Mouse (Mus musculus): Measurements from ENCODE around the gene Olfr1045. TPM values are rescaled to one million over a fixed set of nuclear protein-coding genes. Genes with fewer than 3 reads are reported as not detected.
"Not testable (repeated sequence)": the region's sequence is repeated elsewhere in the genome, so short reads cannot be mapped to it uniquely, and the experiment has no call there.

The Olfr1045 gene
- not detected in 2 replicates for polyA plus RNA-seq (2015; fragmentation: Nextera tagmentation; extraction: Ambion mirVana)

- no peaks in the 10 kb centered on the region for H3K9me3 ChIP-seq
- no peak within 1 kb of the TSS for H3K27ac ChIP-seq (replicated peaks)
- no peak within 1 kb of the TSS for H3K9ac ChIP-seq
- no peak within 1 kb of the TSS for H3K4me3 ChIP-seq
- no peak within 1 kb of the TSS for H3K4me2 ChIP-seq
- no peaks in the 10 kb centered on the region for H3K4me1 ChIP-seq
- no peaks in the 10 kb centered on the region for H3K27me3 ChIP-seq (replicated peaks)
- H3K36me3 ChIP-seq: no peaks in the 10 kb centered on the region
- no peak for ATAC-seq (ENCODE audit: extremely low read depth, insufficient number of reproducible peaks, low FRiP score, low TSS enrichment)
Observed at GRCm38 (mm10) chr2:86202909-86203308, at the start of gene Olfr1045. TSS of gene Olfr1045 (minus strand) at chr2:86203009.

DNA sequence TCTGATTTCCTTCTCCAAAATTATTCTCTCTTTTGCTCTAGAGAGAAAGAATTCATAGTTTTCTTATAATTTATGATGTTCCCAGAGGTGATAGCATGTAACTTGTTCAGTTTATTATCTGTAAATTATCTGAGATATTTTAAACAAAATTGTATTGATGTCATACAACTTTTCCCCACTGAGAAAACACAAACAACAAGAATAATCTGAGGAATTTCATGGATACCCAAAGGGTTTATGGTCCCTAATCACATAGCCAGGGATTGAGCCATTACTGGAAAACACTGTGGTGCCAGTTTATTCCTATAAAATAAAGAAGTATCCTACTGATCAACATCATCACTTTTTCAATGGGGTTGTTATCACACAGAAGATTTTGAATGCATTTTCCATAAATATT lies 37.4 kb upstream of the Olfr1045 start, which contains the start of gene Olfr1048:
Gene Olfr1048 (minus strand): TSS at position 101 of the 400 bp plus-strand sequence.
- H3K4me2 ChIP-seq: no peak within 1 kb of the TSS
- H3K27ac ChIP-seq (replicated peaks): no peak within 1 kb of the TSS
- ATAC-seq (ENCODE audit: extremely low read depth, insufficient number of reproducible peaks, low FRiP score, low TSS enrichment): no peak
- no peaks in the 10 kb centered on the region for H3K27me3 ChIP-seq (replicated peaks)
- H3K36me3 ChIP-seq: no peaks in the 10 kb centered on the region
- H3K9me3 ChIP-seq: no peaks in the 10 kb centered on the region; the same call in 1 of the 2 replicates
- H3K4me3 ChIP-seq: no peak within 1 kb of the TSS
- H3K4me1 ChIP-seq: no peaks in the 10 kb centered on the region
- no peak within 1 kb of the TSS for H3K9ac ChIP-seq

DNA sequence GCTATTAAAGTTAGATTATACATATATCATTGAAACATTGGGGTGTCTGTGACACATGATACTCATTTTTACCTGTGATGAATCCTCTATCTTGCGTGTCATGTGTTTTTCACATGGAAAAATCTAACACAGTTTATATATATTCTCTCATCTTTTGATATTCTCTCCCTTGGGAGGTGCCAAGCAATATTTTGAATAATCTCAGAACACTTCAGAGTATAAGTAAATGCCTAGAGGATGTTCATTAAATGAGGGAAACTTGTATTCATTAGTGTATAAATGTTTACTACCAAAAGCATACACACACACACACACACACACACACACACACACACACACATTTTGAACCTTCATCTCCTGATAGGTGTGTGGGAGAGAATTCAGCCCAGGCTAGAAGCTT lies 28.5 kb upstream of the Olfr1045 start, which contains the start of gene Olfr1047:
Gene Olfr1047 (minus strand): TSS at position 101 of the 400 bp plus-strand sequence.
- 69% methylated on average over 1 of the region's 1 CpGs for WGBS
- no peak within 1 kb of the TSS for H3K27ac ChIP-seq (replicated peaks)
- no peak within 1 kb of the TSS for H3K4me3 ChIP-seq

GRCm38 (mm10) chr2:86219214-86219613 lies 16.4 kb upstream of the Olfr1045 start, which contains the start of gene Olfr1046:
TSS of gene Olfr1046 (minus strand) at chr2:86219314.
- H3K4me1 ChIP-seq: no peaks in the 10 kb centered on the region
- 51% methylated on average over 2 of the region's 2 CpGs for WGBS
- H3K36me3 ChIP-seq: no peaks in the 10 kb centered on the region
- H3K9ac ChIP-seq: no peak within 1 kb of the TSS
- H3K4me2 ChIP-seq: no peak within 1 kb of the TSS
- H3K27ac ChIP-seq (replicated peaks): no peak within 1 kb of the TSS
- ATAC-seq (ENCODE audit: extremely low read depth, insufficient number of reproducible peaks, low FRiP score, low TSS enrichment): no peak
- no peak within 1 kb of the TSS for H3K4me3 ChIP-seq
- H3K9me3 ChIP-seq: no peaks in the 10 kb centered on the region
- H3K27me3 ChIP-seq (replicated peaks): no peaks in the 10 kb centered on the region

More for the DNA sequence above, 28.5 kb upstream of the Olfr1045 start, which contains the start of gene Olfr1047:
- no peak within 1 kb of the TSS for H3K9ac ChIP-seq
- H3K9me3 ChIP-seq: no peaks in the 10 kb centered on the region
- no peak within 1 kb of the TSS for H3K4me2 ChIP-seq
- no peaks in the 10 kb centered on the region for H3K27me3 ChIP-seq (replicated peaks)
- H3K4me1 ChIP-seq: no peaks in the 10 kb centered on the region
- ATAC-seq (ENCODE audit: extremely low read depth, insufficient number of reproducible peaks, low FRiP score, low TSS enrichment): no peak
- no peaks in the 10 kb centered on the region for H3K36me3 ChIP-seq

DNA sequence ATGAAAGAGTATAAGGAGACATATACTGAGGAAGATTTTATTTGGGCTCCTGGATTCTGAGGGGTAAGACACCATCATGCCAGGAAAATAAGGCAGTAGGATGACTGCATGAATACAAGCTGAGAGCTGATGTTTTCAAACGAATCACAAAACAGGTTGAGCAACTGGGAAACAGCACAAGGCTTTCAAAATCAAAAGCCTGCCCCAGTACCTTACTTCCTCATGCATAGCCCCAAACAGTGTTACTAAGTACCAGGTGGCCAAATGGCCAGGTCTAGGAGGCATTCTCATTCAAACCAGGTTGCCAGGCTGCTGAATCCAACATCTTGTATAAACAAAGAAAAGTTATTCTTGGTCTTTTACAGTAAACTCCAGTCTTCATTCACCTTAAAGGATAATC lies 6.9 kb downstream of the Olfr1045 start:
- no peak overlapping the region for H3K4me2 ChIP-seq
- no peaks in the 10 kb centered on the region for H3K4me1 ChIP-seq
- peaks cover 6% of the 10 kb centered on the region for H3K9me3 ChIP-seq
- H3K36me3 ChIP-seq: no peaks in the 10 kb centered on the region
- H3K9ac ChIP-seq: no peak overlapping the region
- ATAC-seq (ENCODE audit: extremely low read depth, insufficient number of reproducible peaks, low FRiP score, low TSS enrichment): no peak
- no peak overlapping the region for H3K4me3 ChIP-seq
- H3K27ac ChIP-seq (replicated peaks): no peak overlapping the region
- no peaks in the 10 kb centered on the region for H3K27me3 ChIP-seq (replicated peaks)
- WGBS: 26% methylated on average over 1 of the region's 1 CpGs

DNA sequence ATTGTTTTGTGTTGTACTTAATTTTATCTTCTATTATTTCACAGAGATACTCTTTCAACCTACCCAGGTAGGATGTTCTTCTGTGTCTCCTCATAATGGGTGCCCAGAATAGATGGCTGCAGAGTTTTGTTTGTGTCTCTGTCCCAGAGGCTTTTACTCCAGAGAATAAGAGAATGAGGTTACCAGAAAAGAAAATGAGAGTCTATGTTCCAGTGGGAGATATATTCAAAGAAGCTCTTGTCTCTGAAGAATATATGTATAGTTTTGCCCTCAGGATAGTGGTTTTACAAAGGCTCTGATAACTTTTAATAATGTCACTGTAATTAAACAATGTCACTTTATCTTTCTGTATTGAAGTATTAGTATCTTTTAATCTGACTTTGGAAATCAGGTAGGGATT lies 17.2 kb downstream of the Olfr1045 start, which contains the start of gene Olfr52:
Gene Olfr52 (minus strand): TSS at position 101 of the 400 bp plus-strand sequence.
- H3K4me3 ChIP-seq: no peak within 1 kb of the TSS
- no peak for ATAC-seq (ENCODE audit: extremely low read depth, insufficient number of reproducible peaks, low FRiP score, low TSS enrichment)
- no peaks in the 10 kb centered on the region for H3K36me3 ChIP-seq
- no peaks in the 10 kb centered on the region for H3K4me1 ChIP-seq
- no peak within 1 kb of the TSS for H3K9ac ChIP-seq
- H3K9me3 ChIP-seq: no peaks in the 10 kb centered on the region
- H3K27ac ChIP-seq (replicated peaks): no peak within 1 kb of the TSS
- no peak within 1 kb of the TSS for H3K4me2 ChIP-seq
- H3K27me3 ChIP-seq (replicated peaks): no peaks in the 10 kb centered on the region

DNA sequence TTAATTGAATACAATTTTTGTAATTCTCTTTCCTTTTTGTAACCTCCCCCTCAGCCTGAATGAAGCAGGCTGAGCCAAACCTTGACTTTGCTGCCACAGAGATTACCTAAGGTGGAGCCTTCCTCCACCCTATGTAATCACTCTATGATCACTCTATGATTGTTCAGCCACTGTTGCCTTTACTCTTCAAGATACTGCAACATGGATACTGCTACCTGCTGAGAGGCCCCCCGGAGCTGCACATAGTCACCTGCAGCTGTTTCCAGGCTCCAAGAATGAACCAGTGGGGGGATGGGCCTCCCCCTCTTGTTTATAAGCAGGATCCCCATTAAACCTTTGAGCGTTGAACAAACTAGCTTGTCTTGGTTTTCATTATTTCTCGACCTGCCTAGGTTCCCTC lies 22.9 kb downstream of the Olfr1045 start:
- H3K4me3 ChIP-seq: no peak overlapping the region
- no peaks in the 10 kb centered on the region for H3K9me3 ChIP-seq
- H3K4me1 ChIP-seq: no peaks in the 10 kb centered on the region
- 77% methylated on average over 3 of the region's 3 CpGs for WGBS
- no peak overlapping the region for H3K9ac ChIP-seq
- H3K27me3 ChIP-seq (replicated peaks): no peaks in the 10 kb centered on the region
- H3K36me3 ChIP-seq: no peaks in the 10 kb centered on the region
- H3K27ac ChIP-seq (replicated peaks): no peak overlapping the region
- no peak for ATAC-seq (ENCODE audit: extremely low read depth, insufficient number of reproducible peaks, low FRiP score, low TSS enrichment)
- no peak overlapping the region for H3K4me2 ChIP-seq

DNA sequence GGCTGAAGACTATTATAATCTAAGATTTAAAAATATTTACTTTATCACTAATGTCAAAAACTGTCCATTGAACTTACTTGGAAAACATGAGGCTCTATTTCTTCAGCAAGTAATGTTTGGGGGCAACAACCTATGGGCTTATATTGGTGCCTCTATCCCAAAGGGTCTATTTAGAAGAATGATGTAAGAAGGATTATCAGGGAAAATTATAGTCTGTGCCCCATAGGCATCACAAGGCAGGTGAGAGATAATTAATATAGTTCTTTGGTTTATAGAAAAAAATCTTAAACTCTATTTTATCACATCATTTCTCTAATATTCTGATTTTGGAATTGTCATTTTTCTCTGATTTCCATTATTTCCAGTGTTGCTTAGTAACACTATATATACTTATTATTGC lies 25.1 kb downstream of the Olfr1045 start, which contains the start of gene Olfr1044:
Gene Olfr1044 (minus strand): TSS at position 101 of the 400 bp plus-strand sequence.
- Histone ChIP-seq H3K36me3 (no peaks in the 10 kb centered on the region), H3K4me2 (no peak within 1 kb of the TSS), H3K4me1 (no peaks in the 10 kb centered on the region), H3K9me3 (no peaks in the 10 kb centered on the region), H3K9ac (no peak within 1 kb of the TSS), H3K27me3 (replicated peaks) (no peaks in the 10 kb centered on the region), H3K27ac (replicated peaks) (no peak within 1 kb of the TSS), H3K4me3 (no peak within 1 kb of the TSS)
- ATAC-seq (ENCODE audit: extremely low read depth, insufficient number of reproducible peaks, low FRiP score, low TSS enrichment): no peak

DNA sequence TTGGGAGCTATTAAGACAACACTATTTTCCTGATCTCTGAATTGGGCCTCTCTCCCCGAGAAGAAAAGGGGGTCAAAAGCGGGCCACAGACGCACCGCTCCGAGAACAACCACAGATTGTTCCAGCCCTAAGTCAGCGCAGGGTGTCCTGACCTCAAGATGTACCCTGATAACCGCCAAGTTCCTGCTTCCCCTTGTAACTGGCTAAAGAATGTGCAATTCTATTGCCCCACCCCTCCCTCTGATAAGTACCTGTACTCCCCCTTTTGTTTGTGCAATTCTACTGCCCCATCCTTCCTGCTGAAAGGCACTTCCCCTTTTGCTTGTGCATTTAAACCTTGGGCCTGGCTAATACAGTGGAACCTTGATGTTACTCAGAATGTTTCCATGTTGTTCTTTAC lies 27.4 kb downstream of the Olfr1045 start:
- H3K27me3 ChIP-seq (replicated peaks); H3K9ac ChIP-seq; H3K36me3 ChIP-seq; H3K9me3 ChIP-seq; H3K27ac ChIP-seq (replicated peaks); ATAC-seq (ENCODE audit: extremely low read depth, insufficient number of reproducible peaks, low FRiP score, low TSS enrichment); H3K4me2 ChIP-seq; H3K4me1 ChIP-seq; H3K4me3 ChIP-seq: not testable (repeated sequence)
- 71% methylated on average over 7 of the region's 7 CpGs for WGBS

DNA sequence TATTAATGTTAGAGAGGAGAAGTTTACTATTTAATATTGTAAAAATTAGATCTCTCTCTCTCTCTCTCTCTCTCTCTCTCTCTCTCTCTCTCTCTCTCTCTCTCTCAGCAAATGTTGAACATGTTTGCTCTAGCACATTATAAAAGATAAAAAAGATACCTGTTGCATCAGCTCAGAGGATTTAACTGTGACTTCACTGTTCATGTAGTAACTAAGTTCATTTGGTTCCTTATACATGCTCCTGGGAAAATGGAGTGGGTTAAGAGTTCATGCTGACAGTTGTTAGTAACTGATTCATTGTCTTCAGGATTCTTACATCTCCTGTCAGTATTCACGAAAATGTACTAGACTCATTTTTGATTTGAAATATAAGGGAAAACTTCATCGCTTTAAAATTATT lies 35.4 kb downstream of the Olfr1045 start, which contains the start of gene Olfr1043:
Gene Olfr1043 (minus strand): TSS at position 101 of the 400 bp plus-strand sequence.
- H3K9ac ChIP-seq: no peak within 1 kb of the TSS
- H3K27ac ChIP-seq (replicated peaks): no peak within 1 kb of the TSS
- H3K9me3 ChIP-seq: no peaks in the 10 kb centered on the region
- no peaks in the 10 kb centered on the region for H3K36me3 ChIP-seq
- no peaks in the 10 kb centered on the region for H3K27me3 ChIP-seq (replicated peaks)
- H3K4me3 ChIP-seq: no peak within 1 kb of the TSS
- 71% methylated on average over 2 of the region's 2 CpGs for WGBS
- no peak for ATAC-seq (ENCODE audit: extremely low read depth, insufficient number of reproducible peaks, low FRiP score, low TSS enrichment)
- peaks cover 7% of the 10 kb centered on the region for H3K4me1 ChIP-seq
- no peak within 1 kb of the TSS for H3K4me2 ChIP-seq

DNA sequence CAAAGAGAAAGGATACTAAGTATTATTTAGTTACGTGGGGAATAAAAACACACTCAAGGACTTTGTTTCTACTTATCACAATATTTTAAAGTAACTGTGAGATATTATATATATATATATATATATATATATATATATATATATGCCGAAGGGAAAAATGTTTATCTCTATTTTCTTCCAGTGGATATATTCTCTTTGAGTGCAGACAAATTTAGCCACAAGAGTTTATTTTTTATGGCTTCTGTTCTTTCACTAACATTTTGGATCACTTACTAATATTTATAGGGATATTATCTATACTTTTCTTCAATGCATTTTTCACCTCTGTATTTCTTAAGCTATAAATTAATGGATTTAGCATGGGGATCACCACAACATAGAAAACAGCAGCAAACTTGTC lies 41.1 kb downstream of the Olfr1045 start, which contains the start of gene Olfr1042:
Gene Olfr1042 (minus strand): TSS at position 101 of the 400 bp plus-strand sequence.
- no peak within 1 kb of the TSS for H3K9ac ChIP-seq
- H3K27ac ChIP-seq (replicated peaks): no peak within 1 kb of the TSS
- no peaks in the 10 kb centered on the region for H3K36me3 ChIP-seq
- H3K9me3 ChIP-seq: no peaks in the 10 kb centered on the region
- no peak for ATAC-seq (ENCODE audit: extremely low read depth, insufficient number of reproducible peaks, low FRiP score, low TSS enrichment)
- 65% methylated on average over 2 of the region's 2 CpGs for WGBS
- no peaks in the 10 kb centered on the region for H3K4me1 ChIP-seq
- no peak within 1 kb of the TSS for H3K4me2 ChIP-seq
- H3K27me3 ChIP-seq (replicated peaks): no peaks in the 10 kb centered on the region
- no peak within 1 kb of the TSS for H3K4me3 ChIP-seq

DNA sequence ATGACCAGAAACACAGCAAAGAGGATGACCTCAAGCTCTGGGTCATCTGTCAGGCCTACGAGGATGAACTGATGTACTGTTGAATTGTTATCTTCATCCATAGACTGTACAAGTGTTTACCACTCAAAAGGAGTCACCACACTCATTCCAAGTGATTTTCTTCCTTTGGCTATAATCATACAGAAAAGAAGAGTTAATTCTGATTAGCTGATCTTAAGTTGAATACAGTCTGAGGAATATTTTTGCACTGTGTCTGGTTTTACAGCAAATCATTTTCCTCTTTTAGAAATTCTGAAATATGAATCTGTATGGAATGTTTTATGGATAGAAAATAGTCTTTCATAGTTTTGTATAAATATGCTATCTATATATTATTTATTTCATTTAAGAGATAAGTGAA lies 56.2 kb downstream of the Olfr1045 start, which contains the start of gene Olfr1040:
Gene Olfr1040 (minus strand): TSS at position 101 of the 400 bp plus-strand sequence.
- no peak within 1 kb of the TSS for H3K4me3 ChIP-seq
- no peaks in the 10 kb centered on the region for H3K4me1 ChIP-seq
- no peaks in the 10 kb centered on the region for H3K27me3 ChIP-seq (replicated peaks)
- no peak within 1 kb of the TSS for H3K27ac ChIP-seq (replicated peaks)
- no peak within 1 kb of the TSS for H3K4me2 ChIP-seq
- H3K9me3 ChIP-seq: 0 out of 2 replicates have a peak, but pooled peaks cover 4% of the 10 kb centered on the region
- H3K36me3 ChIP-seq: no peaks in the 10 kb centered on the region
- 66% methylated on average over 1 of the region's 1 CpGs for WGBS
- no peak within 1 kb of the TSS for H3K9ac ChIP-seq
- no peak for ATAC-seq (ENCODE audit: extremely low read depth, insufficient number of reproducible peaks, low FRiP score, low TSS enrichment)
